Mouse (Mus musculus) olfactory bulb, adult 2 months (tissue): ENCODE measurements around the gene Unc13c.

Experiments
- CTCF ChIP-seq: fragments of 200-500 bp; IDR thresholded peaks from 2 replicates; pipeline ENCODE4 v1.5.1; 2012; ENCODE audit warnings: low read depth, mild to moderate bottlenecking, low read length, moderate library complexity; ENCODE audit not compliant: insufficient read depth
- POLR2A ChIP-seq: fragments of 200-500 bp; IDR thresholded peaks from 2 replicates; pipeline ENCODE4 v1.6.1; 2012; ENCODE audit warnings: mild to moderate bottlenecking, low read depth, low read length, moderate library complexity; ENCODE audit not compliant: insufficient read depth

GRCm38 (mm10) chr9:73557805-73558204 is 411.0 kb downstream of the Unc13c start:
- TF ChIP-seq CTCF (no peak), POLR2A (no peak)
